Mouse (Mus musculus) forebrain, postnatal 0 days (tissue): ENCODE results near the gene 1700001C02Rik. TPM values are rescaled to one million over a fixed set of nuclear protein-coding genes. Genes with fewer than 3 reads are reported as not detected.

ENCODE experiments used
- ATAC-seq: fragments of 200-750 bp; cut with Nextera tagmentation; 2 replicates; pipeline ENCODE4 v1.8.0; 2017; ENCODE audit warnings: mild to moderate bottlenecking, moderate library complexity
- DNase-seq: peaks from one replicate; pipeline ENCODE4 v3.0.0-alpha.2; 2015
- H3K27ac ChIP-seq: fragments of 300-500 bp; sonication (generic); 2 replicates; pipeline ENCODE4 v1.5.1; 2014; ENCODE audit warnings: low read depth, mild to moderate bottlenecking, antibody characterized with exemption, low read length, moderate library complexity, mixed read lengths
- H3K27me3 ChIP-seq: fragments of 300-500 bp; sonication (generic); 2 replicates; pipeline ENCODE4 v1.6.1; 2014; ENCODE audit warnings: mild to moderate bottlenecking, low read length, mixed read lengths; ENCODE audit not compliant: insufficient read depth
- H3K36me3 ChIP-seq: fragments of 300-500 bp; sonication (generic); 2 replicates; pipeline ENCODE4 v1.6.1; 2014; ENCODE audit warnings: mild to moderate bottlenecking, moderate library complexity; ENCODE audit not compliant: insufficient read depth
- H3K4me1 ChIP-seq: fragments of 300-500 bp; sonication (generic); 2 replicates; pipeline ENCODE4 v1.6.1; 2014; ENCODE audit warnings: antibody characterized with exemption; ENCODE audit not compliant: insufficient read depth
- H3K4me2 ChIP-seq: fragments of 300-500 bp; sonication (generic); 2 replicates; pipeline ENCODE4 v1.6.1; 2014; ENCODE audit warnings: low read depth, mild to moderate bottlenecking, moderate library complexity
- H3K4me3 ChIP-seq: fragments of 300-500 bp; sonication (generic); 2 replicates; pipeline ENCODE4 v1.5.1; 2014; ENCODE audit warnings: low read depth, low read length, mixed read lengths
- H3K9ac ChIP-seq: fragments of 300-500 bp; sonication (generic); 2 replicates; pipeline ENCODE4 v1.6.1; 2014; ENCODE audit warnings: mild to moderate bottlenecking
- H3K9me3 ChIP-seq: fragments of 300-500 bp; sonication (generic); 2 replicates; pipeline ENCODE4 v1.6.1; 2016; ENCODE audit warnings: low read length
- CTCF ChIP-seq: sonication (generic); IDR thresholded peaks from 2 replicates; pipeline ENCODE4 v1.5.1; 2016; ENCODE audit warnings: antibody characterized with exemption, control low read depth, low read depth
- WGBS: fragments of 180-500 bp; shearing (Covaris S2); extraction: QIAGEN DNeasy Blood & Tissue Kit; methylation state at CpG from one replicate; pipeline ENCODE4 v1.1.7; 2014; 5-methylcytosine and 5-hydroxymethylcytosine counted together
- polyA plus RNA-seq: library from polyadenylated mRNA; unstranded; fragments of >200 nt; fragmentation: Nextera tagmentation; extraction: Ambion mirVana; gene quantifications from 2 replicates; pipeline ENCODE4 v1.2.1, GENCODE M21; 2015
- total RNA-seq: library from RNA; depleted of rRNA; stranded (reverse); fragments of >200 nt; gene quantifications from 2 replicates; pipeline ENCODE4 v1.2.3, GENCODE M21; 2014; rRNA removed

Gene 1700001C02Rik
- total and polyA plus RNA-seq, 2 experiments from 2014 or later = 1.0 to 6.8 TPM

DNA sequence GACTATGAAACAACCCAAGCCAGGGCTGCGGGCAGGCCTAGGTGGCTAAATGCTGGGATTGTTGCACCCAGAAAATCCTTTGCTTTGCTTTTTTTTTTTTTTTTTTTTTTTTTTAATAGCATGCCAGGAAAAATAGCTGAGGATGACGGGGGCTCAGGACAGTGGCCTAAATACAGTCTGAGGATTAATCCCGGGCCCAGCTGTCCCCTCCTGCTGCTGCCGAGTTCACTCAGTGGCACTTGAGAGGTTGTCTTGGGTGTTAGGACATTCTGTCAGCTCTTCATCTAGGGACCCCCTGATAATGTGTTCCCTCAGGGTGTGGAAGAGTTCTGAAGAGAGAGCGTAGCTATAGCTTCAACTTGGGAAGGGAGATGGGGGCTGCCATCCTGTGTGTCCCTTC, 61.3 kb downstream of the 1700001C02Rik start:
- DNase-seq (no peak), ATAC-seq (no peak)
- no peak overlapping the region for H3K9ac ChIP-seq
- WGBS = 77% methylated on average over 5 of the region's 5 CpGs
- no peak overlapping the region for H3K27ac ChIP-seq
- H3K9me3 ChIP-seq = no peaks in the 10 kb centered on the region
- H3K27me3 ChIP-seq = no peaks in the 10 kb centered on the region
- H3K36me3 ChIP-seq = no peaks in the 10 kb centered on the region
- H3K4me1 ChIP-seq = 0 out of 2 replicates have a peak, but pooled peaks cover 7% of the 10 kb centered on the region
- H3K4me3 ChIP-seq = no peak overlapping the region
- H3K4me2 ChIP-seq = no peak overlapping the region
- TF ChIP-seq CTCF = no peak

DNA sequence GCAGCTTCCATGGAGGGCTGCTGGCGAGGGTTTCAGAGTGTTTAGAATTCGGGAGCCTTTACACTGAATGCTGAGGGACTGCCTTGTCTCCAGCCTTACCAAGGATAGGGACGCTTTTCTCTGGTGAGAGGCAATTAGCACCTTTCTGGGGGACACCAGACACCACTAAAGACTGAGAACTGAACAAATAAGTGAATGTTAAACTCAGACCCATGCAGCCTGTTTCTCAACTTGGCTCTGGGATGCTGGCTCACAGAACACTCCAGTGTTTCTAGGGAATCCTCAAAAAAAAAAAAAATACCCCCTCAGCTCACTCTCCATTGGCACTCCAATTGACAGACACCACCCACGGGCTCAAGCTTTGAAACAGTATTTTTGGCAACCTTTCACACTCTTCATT, 63.1 kb downstream of the 1700001C02Rik start:
- H3K9me3 ChIP-seq = no peaks in the 10 kb centered on the region
- H3K4me1 ChIP-seq = 0 out of 2 replicates have a peak, but pooled peaks cover 7% of the 10 kb centered on the region
- H3K27me3 ChIP-seq = no peaks in the 10 kb centered on the region
- H3K4me2 ChIP-seq = no peak overlapping the region
- no peak overlapping the region for H3K4me3 ChIP-seq
- H3K27ac ChIP-seq = no peak overlapping the region
- no peak for DNase-seq
- no peaks in the 10 kb centered on the region for H3K36me3 ChIP-seq
- ATAC-seq = peak; percentile 38
- no peak overlapping the region for H3K9ac ChIP-seq
- WGBS = 15% methylated on average over 4 of the region's 4 CpGs
- no peak for TF ChIP-seq CTCF

Other genes starting within 250 kb of the 1700001C02Rik start
- gene Selenoi, start 233.5 kb upstream of the 1700001C02Rik start, total RNA-seq = 53.8 and 59.6 TPM in 2 replicates
- gene Selenoi, start 233.5 kb upstream of the 1700001C02Rik start, polyA plus RNA-seq = 15.9 and 21.1 TPM in 2 replicates
- gene Drc1, start 184.7 kb upstream of the 1700001C02Rik start, total RNA-seq = 12.7 and 16.9 TPM in 2 replicates
- 9.5 and 14.7 TPM in 2 replicates for gene Drc1, start 184.7 kb upstream of the 1700001C02Rik start, polyA plus RNA-seq
- 5.9 and 7.6 TPM in 2 replicates for gene Otof, start 4.1 kb upstream of the 1700001C02Rik start, total RNA-seq
- gene Otof, start 4.1 kb upstream of the 1700001C02Rik start, polyA plus RNA-seq = 1.7 and 3.0 TPM in 2 replicates
- not detected in 2 replicates for gene Cib4, start 79.8 kb downstream of the 1700001C02Rik start, total RNA-seq
- gene Cib4, start 79.8 kb downstream of the 1700001C02Rik start, polyA plus RNA-seq = not detected in 2 replicates
- gene Kcnk3, start 122.1 kb downstream of the 1700001C02Rik start, total RNA-seq = 10.8 and 13.1 TPM in 2 replicates
- gene Kcnk3, start 122.1 kb downstream of the 1700001C02Rik start, polyA plus RNA-seq = 6.4 and 7.0 TPM in 2 replicates
- 31.5 and 48.7 TPM in 2 replicates for gene Slc35f6, start 181.9 kb downstream of the 1700001C02Rik start, total RNA-seq
- 19.2 and 24.3 TPM in 2 replicates for gene Slc35f6, start 181.9 kb downstream of the 1700001C02Rik start, polyA plus RNA-seq
- gene Cenpa, start 200.7 kb downstream of the 1700001C02Rik start, total RNA-seq = 15.1 and 15.5 TPM in 2 replicates
- 42.4 and 45.5 TPM in 2 replicates for gene Cenpa, start 200.7 kb downstream of the 1700001C02Rik start, polyA plus RNA-seq
- 274 and 315 TPM in 2 replicates for gene Dpysl5, start 245.5 kb downstream of the 1700001C02Rik start, total RNA-seq
- 272 and 290 TPM in 2 replicates for gene Dpysl5, start 245.5 kb downstream of the 1700001C02Rik start, polyA plus RNA-seq